Mouse (Mus musculus): Measurements from ENCODE around the gene Arid1b. TPM values are rescaled to one million over a fixed set of nuclear protein-coding genes. Genes with fewer than 3 reads are reported as not detected.
"Not testable (repeated sequence)": the region's sequence is repeated elsewhere in the genome, so short reads cannot be mapped to it uniquely, and the experiment has no call there.

Gene Arid1b
- polyA plus RNA-seq, 1 experiment from 2014 or later: 12.4 TPM

- H3K4me1 ChIP-seq (ENCODE audit: control insufficient read depth, insufficient read depth, low read length): peaks cover 13% of the 10 kb centered on the region
Observed at GRCm38 (mm10) chr17:5093343-5093742, 99.2 kb downstream of the Arid1b start.

GRCm38 (mm10) chr17:5094636-5095035, 100.5 kb downstream of the Arid1b start:
- no peak for DNase-seq (ENCODE audit: low spot score)
- Histone ChIP-seq H3K4me2 (ENCODE audit: low read depth, low read length) (no peak overlapping the region), H3K27ac (replicated peaks; ENCODE audit: low read depth, low read length) (no peak overlapping the region), H3K4me1 (ENCODE audit: control insufficient read depth, insufficient read depth, low read length) (peaks cover 8% of the 10 kb centered on the region), H3K9me3 (ENCODE audit: control insufficient read depth, low read length) (no peaks in the 10 kb centered on the region), H3K4me3 (ENCODE audit: low read depth, low read length) (no peak overlapping the region), H3K27me3 (replicated peaks; ENCODE audit: control insufficient read depth, insufficient read depth, low read length) (no peaks in the 10 kb centered on the region), H3K9ac (ENCODE audit: low read depth, low read length) (no peak overlapping the region), H3K36me3 (ENCODE audit: control insufficient read depth, insufficient read depth, low read length) (0 out of 2 replicates have a peak, but pooled peaks cover 7% of the 10 kb centered on the region)
- ATAC-seq (ENCODE audit: low read depth): no peak
- WGBS: 84% methylated on average over 5 of the region's 5 CpGs

More at GRCm38 (mm10) chr17:5093343-5093742, 99.2 kb downstream of the Arid1b start:
- H3K4me3 ChIP-seq (ENCODE audit: low read depth, low read length); H3K9ac ChIP-seq (ENCODE audit: low read depth, low read length); H3K9me3 ChIP-seq (ENCODE audit: control insufficient read depth, low read length); H3K27me3 ChIP-seq (replicated peaks; ENCODE audit: control insufficient read depth, insufficient read depth, low read length); H3K4me2 ChIP-seq (ENCODE audit: low read depth, low read length); ATAC-seq (ENCODE audit: low read depth); H3K36me3 ChIP-seq (ENCODE audit: control insufficient read depth, insufficient read depth, low read length); DNase-seq (ENCODE audit: low spot score); H3K27ac ChIP-seq (replicated peaks; ENCODE audit: low read depth, low read length): not testable (repeated sequence)
- WGBS: 75% methylated on average over 2 of the region's 2 CpGs

- H3K9me3 ChIP-seq (ENCODE audit: control insufficient read depth, low read length): no peaks in the 10 kb centered on the region
- H3K27ac ChIP-seq (replicated peaks; ENCODE audit: low read depth, low read length): no peak overlapping the region
- ATAC-seq (ENCODE audit: low read depth): peak; percentile 19; the same call in 1 of the 2 replicates
- no peak overlapping the region for H3K4me3 ChIP-seq (ENCODE audit: low read depth, low read length)
- no peak overlapping the region for H3K4me2 ChIP-seq (ENCODE audit: low read depth, low read length)
- no peak for DNase-seq (ENCODE audit: low spot score)
- H3K36me3 ChIP-seq (ENCODE audit: control insufficient read depth, insufficient read depth, low read length): 0 out of 2 replicates have a peak, but pooled peaks cover 7% of the 10 kb centered on the region
- H3K27me3 ChIP-seq (replicated peaks; ENCODE audit: control insufficient read depth, insufficient read depth, low read length): no peaks in the 10 kb centered on the region
- WGBS: 70% methylated on average over 13 of the region's 13 CpGs
- no peak overlapping the region for H3K9ac ChIP-seq (ENCODE audit: low read depth, low read length)
- H3K4me1 ChIP-seq (ENCODE audit: control insufficient read depth, insufficient read depth, low read length): no peaks in the 10 kb centered on the region
Observed at GRCm38 (mm10) chr17:5095741-5096140, 101.6 kb downstream of the Arid1b start.

- Histone ChIP-seq H3K4me1 (ENCODE audit: control insufficient read depth, insufficient read depth, low read length) (peaks cover 3% of the 10 kb centered on the region; the same call in 1 of the 2 replicates), H3K27ac (replicated peaks; ENCODE audit: low read depth, low read length) (no peak overlapping the region), H3K4me2 (ENCODE audit: low read depth, low read length) (no peak overlapping the region), H3K9me3 (ENCODE audit: control insufficient read depth, low read length) (no peaks in the 10 kb centered on the region), H3K36me3 (ENCODE audit: control insufficient read depth, insufficient read depth, low read length) (0 out of 2 replicates have a peak, but pooled peaks cover 7% of the 10 kb centered on the region), H3K9ac (ENCODE audit: low read depth, low read length) (no peak overlapping the region), H3K27me3 (replicated peaks; ENCODE audit: control insufficient read depth, insufficient read depth, low read length) (no peaks in the 10 kb centered on the region), H3K4me3 (ENCODE audit: low read depth, low read length) (no peak overlapping the region)
- WGBS: 86% methylated on average over 4 of the region's 4 CpGs
- DNase-seq (ENCODE audit: low spot score): no peak
- ATAC-seq (ENCODE audit: low read depth): no peak
Observed at GRCm38 (mm10) chr17:5097046-5097445, 102.9 kb downstream of the Arid1b start.

GRCm38 (mm10) chr17:5097545-5098475, 103.7 kb downstream of the Arid1b start:
- H3K4me2 ChIP-seq (ENCODE audit: low read depth, low read length): no peak overlapping the region
- WGBS: 69% methylated on average over 21 of the region's 21 CpGs
- no peaks in the 10 kb centered on the region for H3K9me3 ChIP-seq (ENCODE audit: control insufficient read depth, low read length)
- ATAC-seq (ENCODE audit: low read depth) (no peak), DNase-seq (ENCODE audit: low spot score) (no peak)
- no peak overlapping the region for H3K4me3 ChIP-seq (ENCODE audit: low read depth, low read length)
- H3K4me1 ChIP-seq (ENCODE audit: control insufficient read depth, insufficient read depth, low read length): peaks cover 3% of the 10 kb centered on the region; the same call in 1 of the 2 replicates
- H3K9ac ChIP-seq (ENCODE audit: low read depth, low read length): no peak overlapping the region
- H3K36me3 ChIP-seq (ENCODE audit: control insufficient read depth, insufficient read depth, low read length): 0 out of 2 replicates have a peak, but pooled peaks cover 7% of the 10 kb centered on the region
- H3K27me3 ChIP-seq (replicated peaks; ENCODE audit: control insufficient read depth, insufficient read depth, low read length): no peaks in the 10 kb centered on the region
- H3K27ac ChIP-seq (replicated peaks; ENCODE audit: low read depth, low read length): no peak overlapping the region

GRCm38 (mm10) chr17:5098727-5099126, 104.6 kb downstream of the Arid1b start:
- Histone ChIP-seq H3K36me3 (ENCODE audit: control insufficient read depth, insufficient read depth, low read length) (0 out of 2 replicates have a peak, but pooled peaks cover 7% of the 10 kb centered on the region), H3K4me1 (ENCODE audit: control insufficient read depth, insufficient read depth, low read length) (peaks cover 3% of the 10 kb centered on the region; the same call in 1 of the 2 replicates), H3K9me3 (ENCODE audit: control insufficient read depth, low read length) (no peaks in the 10 kb centered on the region), H3K4me3 (ENCODE audit: low read depth, low read length) (no peak overlapping the region), H3K27ac (replicated peaks; ENCODE audit: low read depth, low read length) (no peak overlapping the region), H3K27me3 (replicated peaks; ENCODE audit: control insufficient read depth, insufficient read depth, low read length) (no peaks in the 10 kb centered on the region), H3K9ac (ENCODE audit: low read depth, low read length) (no peak overlapping the region), H3K4me2 (ENCODE audit: low read depth, low read length) (no peak overlapping the region)
- no peak for ATAC-seq (ENCODE audit: low read depth)
- 59% methylated on average over 7 of the region's 7 CpGs for WGBS
- no peak for DNase-seq (ENCODE audit: low spot score)

GRCm38 (mm10) chr17:5099238-5099637, 105.1 kb downstream of the Arid1b start:
- no peak for ATAC-seq (ENCODE audit: low read depth)
- Histone ChIP-seq H3K4me2 (ENCODE audit: low read depth, low read length) (no peak overlapping the region), H3K9ac (ENCODE audit: low read depth, low read length) (no peak overlapping the region), H3K9me3 (ENCODE audit: control insufficient read depth, low read length) (no peaks in the 10 kb centered on the region), H3K36me3 (ENCODE audit: control insufficient read depth, insufficient read depth, low read length) (0 out of 2 replicates have a peak, but pooled peaks cover 7% of the 10 kb centered on the region), H3K27me3 (replicated peaks; ENCODE audit: control insufficient read depth, insufficient read depth, low read length) (no peaks in the 10 kb centered on the region), H3K4me1 (ENCODE audit: control insufficient read depth, insufficient read depth, low read length) (peaks cover 3% of the 10 kb centered on the region; the same call in 1 of the 2 replicates), H3K4me3 (ENCODE audit: low read depth, low read length) (no peak overlapping the region), H3K27ac (replicated peaks; ENCODE audit: low read depth, low read length) (no peak overlapping the region)
- whole genome bisulfite sequencing: 59% methylated on average over 4 of the region's 4 CpGs
- no peak for DNase-seq (ENCODE audit: low spot score)

- H3K4me1 ChIP-seq (ENCODE audit: control insufficient read depth, insufficient read depth, low read length): peaks cover 16% of the 10 kb centered on the region
Observed at GRCm38 (mm10) chr17:5101157-5101556, 107.0 kb downstream of the Arid1b start.

More at GRCm38 (mm10) chr17:5101157-5101556, 107.0 kb downstream of the Arid1b start:
- Histone ChIP-seq H3K9me3 (ENCODE audit: control insufficient read depth, low read length) (no peaks in the 10 kb centered on the region), H3K4me3 (ENCODE audit: low read depth, low read length) (no peak overlapping the region), H3K36me3 (ENCODE audit: control insufficient read depth, insufficient read depth, low read length) (0 out of 2 replicates have a peak, but pooled peaks cover 7% of the 10 kb centered on the region), H3K27ac (replicated peaks; ENCODE audit: low read depth, low read length) (no peak overlapping the region), H3K9ac (ENCODE audit: low read depth, low read length) (no peak overlapping the region), H3K4me2 (ENCODE audit: low read depth, low read length) (no peak overlapping the region), H3K27me3 (replicated peaks; ENCODE audit: control insufficient read depth, insufficient read depth, low read length) (no peaks in the 10 kb centered on the region)
- DNase-seq (ENCODE audit: low spot score) (no peak), ATAC-seq (ENCODE audit: low read depth) (no peak)
- 66% methylated on average over 8 of the region's 8 CpGs for WGBS
